Mouse (Mus musculus): ENCODE measurements around the gene Mmd. TPM values are rescaled to one million over a fixed set of nuclear protein-coding genes. Genes with fewer than 3 reads are reported as not detected.
A peak's percentile ranks its signal among the peaks of the same experiment; 100 is the strongest.

The Mmd gene
- polyA plus RNA-seq (2014; fragmentation: Nextera tagmentation; extraction: Ambion mirVana), result 45.2 and 46.3 TPM in 2 replicates

DNA sequence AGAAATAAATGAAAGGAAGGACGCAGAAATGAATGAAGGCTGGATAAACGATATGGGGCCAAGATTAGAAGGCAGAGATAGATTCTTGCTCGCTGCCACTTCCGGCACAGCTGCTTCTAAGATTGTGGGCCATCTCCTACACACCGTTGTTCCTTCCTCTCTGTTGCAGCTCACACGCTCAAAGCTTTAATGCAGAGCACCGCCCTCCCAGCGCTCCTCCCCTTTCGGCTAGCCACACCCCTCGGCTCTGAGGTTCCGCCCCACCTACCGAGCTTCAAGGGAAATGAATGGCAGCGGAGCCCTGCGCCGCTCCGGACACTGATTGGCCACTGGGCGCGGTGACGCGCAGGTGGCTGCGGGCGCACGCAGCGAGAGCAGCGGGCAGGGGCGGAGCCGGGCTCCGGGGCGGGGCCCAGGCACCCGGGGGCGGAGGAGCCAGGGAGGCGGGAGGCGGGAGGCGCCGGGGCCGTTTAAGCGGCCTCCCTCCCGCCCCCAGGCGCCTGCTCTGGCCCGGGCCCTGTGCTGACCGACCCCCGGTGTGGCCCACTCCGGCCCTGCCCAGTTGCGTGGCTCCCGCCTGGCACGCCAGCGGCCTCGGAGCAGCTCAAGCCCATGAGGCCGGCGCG, at the start of gene Mmd:
Mmd (plus strand) TSS at position 432 of the 626 bp plus-strand sequence.
- peak; percentile 98 for ATAC-seq (replicated peaks; ENCODE audit: insufficient number of reproducible peaks, low FRiP score, low TSS enrichment, low read depth)
- WGBS, result under 1% methylated on average over 50 of the region's 51 CpGs
- peak within 1 kb of the TSS; percentile 90 for H3K9ac ChIP-seq (replicated peaks; ENCODE audit: low read length)

DNA sequence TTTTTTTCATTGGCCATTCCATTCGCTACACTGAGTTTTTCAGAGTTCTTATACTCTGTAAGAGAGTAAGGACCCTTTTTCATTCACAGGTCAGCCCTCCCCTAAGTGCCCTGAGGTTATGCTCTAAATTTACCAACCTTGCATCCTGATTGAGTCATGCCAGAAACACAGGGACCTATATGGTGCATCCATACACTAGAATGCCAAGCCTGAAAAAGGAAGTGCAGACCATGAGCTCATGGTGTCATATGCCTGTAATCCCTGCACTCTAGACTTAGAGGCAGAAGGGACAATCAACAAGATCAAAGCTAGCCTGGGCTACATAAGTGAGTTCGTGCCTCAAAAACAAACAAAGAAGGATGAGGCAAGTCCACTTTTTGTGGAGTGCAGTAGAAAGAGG, 48.4 kb upstream of the Mmd start:
- ATAC-seq (replicated peaks; ENCODE audit: insufficient number of reproducible peaks, low FRiP score, low TSS enrichment, low read depth), result no peak
- 81% methylated on average over 2 of the region's 2 CpGs for WGBS
- Histone ChIP-seq H3K4me3 (ENCODE audit: low read depth, low read length) (no peak overlapping the region), H3K36me3 (replicated peaks; ENCODE audit: control insufficient read depth, insufficient read depth, low read depth, low read length) (no peaks in the 10 kb centered on the region), H3K4me2 (ENCODE audit: low read depth, low read length) (no peak overlapping the region), H3K27me3 (ENCODE audit: control insufficient read depth, insufficient read depth, low read length) (no peaks in the 10 kb centered on the region), H3K27ac (replicated peaks; ENCODE audit: low read depth, low read length) (no peak overlapping the region), H3K9me3 (replicated peaks; ENCODE audit: control insufficient read depth, low read length) (no peaks in the 10 kb centered on the region), H3K9ac (replicated peaks; ENCODE audit: low read length) (no peak overlapping the region), H3K4me1 (ENCODE audit: control insufficient read depth, insufficient read depth, low read length) (no peaks in the 10 kb centered on the region)
- DNase-seq (ENCODE audit: low spot score), result no peak

More for the DNA sequence above, at the start of gene Mmd:
- Histone ChIP-seq H3K36me3 (replicated peaks; ENCODE audit: control insufficient read depth, insufficient read depth, low read depth, low read length) (no peaks in the 10 kb centered on the region), H3K9me3 (replicated peaks; ENCODE audit: control insufficient read depth, low read length) (no peaks in the 10 kb centered on the region), H3K4me2 (ENCODE audit: low read depth, low read length) (peak within 1 kb of the TSS; percentile 84), H3K4me1 (ENCODE audit: control insufficient read depth, insufficient read depth, low read length) (no peaks in the 10 kb centered on the region), H3K27me3 (ENCODE audit: control insufficient read depth, insufficient read depth, low read length) (no peaks in the 10 kb centered on the region), H3K27ac (replicated peaks; ENCODE audit: low read depth, low read length) (peak within 1 kb of the TSS; percentile 62), H3K4me3 (ENCODE audit: low read depth, low read length) (peak within 1 kb of the TSS; percentile 81)
- DNase-seq (ENCODE audit: low spot score), result peak; percentile 99

DNA sequence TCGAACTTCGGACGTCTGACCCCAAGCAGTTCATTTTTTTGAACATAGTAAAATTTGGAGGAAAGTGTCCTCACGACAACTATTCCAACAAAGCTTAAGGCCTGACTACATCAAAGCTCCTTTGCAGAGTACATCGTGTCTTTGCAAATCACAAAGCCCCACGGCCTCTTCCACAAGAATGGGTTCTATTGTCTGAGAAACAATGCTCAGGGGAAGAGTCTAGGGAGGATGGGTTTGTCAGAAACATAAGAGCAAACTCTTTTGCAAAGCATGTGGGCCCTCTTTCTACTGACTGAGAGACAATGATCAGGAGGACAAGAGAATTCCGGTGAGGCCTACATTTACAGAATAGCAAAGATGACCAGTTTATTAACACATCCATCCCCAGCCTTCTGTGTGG, 35.0 kb upstream of the Mmd start:
- Histone ChIP-seq H3K4me3 (ENCODE audit: low read depth, low read length) (no peak overlapping the region), H3K4me2 (ENCODE audit: low read depth, low read length) (no peak overlapping the region), H3K9me3 (replicated peaks; ENCODE audit: control insufficient read depth, low read length) (no peaks in the 10 kb centered on the region), H3K36me3 (replicated peaks; ENCODE audit: control insufficient read depth, insufficient read depth, low read depth, low read length) (no peaks in the 10 kb centered on the region), H3K27ac (replicated peaks; ENCODE audit: low read depth, low read length) (no peak overlapping the region), H3K4me1 (ENCODE audit: control insufficient read depth, insufficient read depth, low read length) (no peaks in the 10 kb centered on the region), H3K27me3 (ENCODE audit: control insufficient read depth, insufficient read depth, low read length) (no peaks in the 10 kb centered on the region), H3K9ac (replicated peaks; ENCODE audit: low read length) (no peak overlapping the region)
- no peak for ATAC-seq (replicated peaks; ENCODE audit: insufficient number of reproducible peaks, low FRiP score, low TSS enrichment, low read depth)
- no peak for DNase-seq (ENCODE audit: low spot score)
- WGBS, result 57% methylated on average over 7 of the region's 7 CpGs

DNA sequence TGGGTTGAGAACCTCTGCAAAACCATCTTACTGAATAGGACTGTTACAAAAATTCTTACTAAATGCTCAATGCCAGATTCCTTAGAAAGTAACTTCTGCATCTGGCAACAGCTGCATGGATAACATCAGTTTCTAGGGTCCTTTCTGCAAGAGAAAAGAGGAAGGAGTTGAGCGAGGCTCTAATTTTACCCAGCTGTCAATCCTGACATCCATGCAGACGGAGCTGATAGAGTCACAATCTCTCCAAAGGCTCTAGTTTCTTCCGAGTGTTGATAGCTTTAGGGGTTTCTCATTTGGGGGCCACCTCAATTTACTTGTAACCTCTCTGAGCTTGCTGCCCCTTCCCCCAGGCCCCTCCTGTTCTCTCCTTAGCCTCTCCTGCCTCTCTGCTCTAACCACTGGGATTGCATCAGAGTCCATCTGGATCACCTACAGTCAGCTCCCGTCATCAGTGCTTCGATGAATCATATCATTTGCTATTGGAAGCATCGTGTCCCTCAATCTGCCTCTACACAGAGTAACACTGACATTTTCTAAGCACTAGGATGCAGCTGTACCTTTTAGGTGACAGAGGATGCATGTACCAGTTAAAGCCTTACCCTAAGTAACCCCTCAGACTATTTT, 29.1 kb upstream of the Mmd start:
- Histone ChIP-seq H3K27me3 (ENCODE audit: control insufficient read depth, insufficient read depth, low read length) (no peaks in the 10 kb centered on the region), H3K4me3 (ENCODE audit: low read depth, low read length) (no peak overlapping the region), H3K9me3 (replicated peaks; ENCODE audit: control insufficient read depth, low read length) (no peaks in the 10 kb centered on the region), H3K9ac (replicated peaks; ENCODE audit: low read length) (no peak overlapping the region), H3K36me3 (replicated peaks; ENCODE audit: control insufficient read depth, insufficient read depth, low read depth, low read length) (no peaks in the 10 kb centered on the region), H3K27ac (replicated peaks; ENCODE audit: low read depth, low read length) (no peak overlapping the region), H3K4me1 (ENCODE audit: control insufficient read depth, insufficient read depth, low read length) (no peaks in the 10 kb centered on the region), H3K4me2 (ENCODE audit: low read depth, low read length) (no peak overlapping the region)
- WGBS, result 56% methylated on average over 6 of the region's 6 CpGs
- ATAC-seq (replicated peaks; ENCODE audit: insufficient number of reproducible peaks, low FRiP score, low TSS enrichment, low read depth) (no peak), DNase-seq (ENCODE audit: low spot score) (peak; percentile 26)

DNA sequence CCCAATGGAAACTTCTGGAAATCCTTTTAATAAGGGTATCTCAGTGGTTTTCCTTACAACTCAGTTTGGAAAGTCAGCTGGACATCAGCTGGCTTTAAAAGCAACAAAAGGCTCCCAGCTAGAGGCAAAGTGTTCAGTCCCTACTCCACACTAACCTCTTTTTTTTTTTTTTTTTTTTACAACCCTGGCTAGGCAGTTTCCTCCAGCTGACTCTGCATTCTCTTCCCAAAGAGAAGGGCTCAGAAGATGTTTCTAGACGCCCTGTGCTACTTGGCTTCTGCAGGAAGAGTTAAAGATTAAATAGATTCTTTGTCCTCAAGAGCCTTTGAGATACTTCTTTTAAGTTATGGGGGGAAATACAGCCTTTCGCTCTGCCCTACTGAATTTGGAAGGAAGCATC, 28.5 kb upstream of the Mmd start:
- Histone ChIP-seq H3K36me3 (replicated peaks; ENCODE audit: control insufficient read depth, insufficient read depth, low read depth, low read length) (no peaks in the 10 kb centered on the region), H3K4me2 (ENCODE audit: low read depth, low read length) (no peak overlapping the region), H3K4me3 (ENCODE audit: low read depth, low read length) (no peak overlapping the region), H3K27ac (replicated peaks; ENCODE audit: low read depth, low read length) (no peak overlapping the region), H3K27me3 (ENCODE audit: control insufficient read depth, insufficient read depth, low read length) (no peaks in the 10 kb centered on the region), H3K9me3 (replicated peaks; ENCODE audit: control insufficient read depth, low read length) (no peaks in the 10 kb centered on the region), H3K4me1 (ENCODE audit: control insufficient read depth, insufficient read depth, low read length) (no peaks in the 10 kb centered on the region), H3K9ac (replicated peaks; ENCODE audit: low read length) (no peak overlapping the region)
- WGBS, result 17% methylated on average over 2 of the region's 2 CpGs
- ATAC-seq (replicated peaks; ENCODE audit: insufficient number of reproducible peaks, low FRiP score, low TSS enrichment, low read depth) (no peak), DNase-seq (ENCODE audit: low spot score) (no peak)

DNA sequence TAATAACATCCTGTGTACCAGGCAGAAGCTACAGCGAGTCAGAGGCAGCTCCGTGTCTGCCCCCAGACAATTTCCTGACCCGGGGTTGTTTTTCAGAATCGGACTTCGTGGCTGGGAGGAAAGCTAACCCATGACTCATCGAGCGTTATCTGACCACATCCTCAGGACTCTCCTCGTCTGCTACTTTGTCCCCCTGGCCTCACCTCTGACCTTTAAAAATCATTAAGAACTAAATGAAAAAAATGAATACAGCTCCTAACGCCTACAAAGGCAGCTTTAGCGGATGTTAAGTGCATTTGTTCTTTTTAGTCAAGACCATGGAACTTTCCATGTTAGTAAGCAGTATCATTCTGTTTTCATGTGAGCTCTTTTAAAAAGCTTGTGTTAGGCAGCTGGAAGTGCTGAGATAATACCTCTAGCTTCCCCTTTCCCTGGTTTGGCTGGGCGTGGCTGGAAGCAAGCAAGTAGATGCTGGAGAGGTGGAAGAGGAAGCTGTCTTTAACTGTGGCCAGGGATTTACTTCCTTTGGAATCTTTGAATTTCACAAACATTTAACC, 24.3 kb upstream of the Mmd start:
- no peak overlapping the region for H3K4me3 ChIP-seq (ENCODE audit: low read depth, low read length)
- H3K9me3 ChIP-seq (replicated peaks; ENCODE audit: control insufficient read depth, low read length), result no peaks in the 10 kb centered on the region
- no peaks in the 10 kb centered on the region for H3K27me3 ChIP-seq (ENCODE audit: control insufficient read depth, insufficient read depth, low read length)
- no peak overlapping the region for H3K27ac ChIP-seq (replicated peaks; ENCODE audit: low read depth, low read length)
- no peak for ATAC-seq (replicated peaks; ENCODE audit: insufficient number of reproducible peaks, low FRiP score, low TSS enrichment, low read depth)
- no peaks in the 10 kb centered on the region for H3K4me1 ChIP-seq (ENCODE audit: control insufficient read depth, insufficient read depth, low read length)
- H3K36me3 ChIP-seq (replicated peaks; ENCODE audit: control insufficient read depth, insufficient read depth, low read depth, low read length), result no peaks in the 10 kb centered on the region
- DNase-seq (ENCODE audit: low spot score), result no peak
- no peak overlapping the region for H3K4me2 ChIP-seq (ENCODE audit: low read depth, low read length)
- WGBS, result 55% methylated on average over 11 of the region's 11 CpGs
- no peak overlapping the region for H3K9ac ChIP-seq (replicated peaks; ENCODE audit: low read length)

DNA sequence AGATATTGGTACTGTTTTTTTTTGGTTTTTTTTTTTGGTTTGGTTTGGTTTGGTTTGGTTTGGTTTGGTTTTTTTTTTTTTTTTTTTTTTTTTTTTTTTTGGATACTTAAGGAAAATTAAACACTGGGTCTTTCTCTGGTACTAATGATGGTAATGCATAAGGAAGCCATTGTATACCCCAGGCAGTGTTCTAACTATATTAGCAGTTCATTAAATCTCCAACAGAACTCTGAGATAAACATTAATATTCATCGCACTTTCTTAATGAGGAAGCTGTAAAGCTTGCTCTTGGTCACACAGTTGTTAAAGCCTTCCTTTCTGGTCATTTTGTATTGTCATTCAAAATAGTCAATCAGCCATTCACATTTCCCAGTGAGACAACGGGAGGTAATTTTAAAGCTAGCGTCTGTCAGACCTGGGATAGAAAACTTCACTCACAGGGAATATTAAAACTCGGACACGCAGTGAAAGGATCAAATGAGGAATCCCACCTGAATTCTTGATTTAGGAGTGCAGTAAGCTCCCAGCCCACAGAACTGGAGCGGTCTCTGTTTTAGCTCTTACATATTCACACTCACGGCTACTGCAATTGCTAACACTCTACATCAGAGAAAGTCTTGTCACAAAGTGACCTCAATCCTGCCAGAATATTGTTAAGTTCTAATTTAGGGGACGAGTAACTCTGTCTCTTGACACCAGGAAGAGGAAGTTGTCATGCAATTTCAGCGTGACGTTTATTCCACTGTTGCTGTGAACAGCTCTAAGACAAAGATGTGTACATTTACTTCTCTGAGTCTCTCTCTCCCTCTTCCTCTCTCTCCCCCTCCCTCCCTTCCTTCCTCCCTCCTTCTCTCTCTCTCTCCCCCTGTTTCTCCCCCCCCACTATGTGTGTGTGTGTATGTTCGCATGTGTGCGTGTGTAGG, 22.0 kb upstream of the Mmd start:
- Histone ChIP-seq H3K4me3 (ENCODE audit: low read depth, low read length) (no peak overlapping the region), H3K36me3 (replicated peaks; ENCODE audit: control insufficient read depth, insufficient read depth, low read depth, low read length) (no peaks in the 10 kb centered on the region), H3K27me3 (ENCODE audit: control insufficient read depth, insufficient read depth, low read length) (no peaks in the 10 kb centered on the region), H3K9ac (replicated peaks; ENCODE audit: low read length) (no peak overlapping the region), H3K4me2 (ENCODE audit: low read depth, low read length) (no peak overlapping the region), H3K4me1 (ENCODE audit: control insufficient read depth, insufficient read depth, low read length) (no peaks in the 10 kb centered on the region), H3K27ac (replicated peaks; ENCODE audit: low read depth, low read length) (no peak overlapping the region), H3K9me3 (replicated peaks; ENCODE audit: control insufficient read depth, low read length) (no peaks in the 10 kb centered on the region)
- ATAC-seq (replicated peaks; ENCODE audit: insufficient number of reproducible peaks, low FRiP score, low TSS enrichment, low read depth) (no peak), DNase-seq (ENCODE audit: low spot score) (no peak)
- 65% methylated on average over 12 of the region's 12 CpGs for WGBS
